Mouse (Mus musculus): ENCODE measurements around the gene RPS10-NUDT3.

- TF ChIP-seq CTCF (IDR thresholded peaks at IDR 0.05; ENCODE audit: low read depth) (no peak), EP300 (IDR thresholded peaks at IDR 0.05; ENCODE audit: low read depth) (no peak)
These were observed 42.7 kb upstream of the RPS10-NUDT3 start for GRCm38 (mm10) chr17:27677756-27678155.

Measured in liver, postnatal 0 days (tissue).